In the genomic region with DNA sequence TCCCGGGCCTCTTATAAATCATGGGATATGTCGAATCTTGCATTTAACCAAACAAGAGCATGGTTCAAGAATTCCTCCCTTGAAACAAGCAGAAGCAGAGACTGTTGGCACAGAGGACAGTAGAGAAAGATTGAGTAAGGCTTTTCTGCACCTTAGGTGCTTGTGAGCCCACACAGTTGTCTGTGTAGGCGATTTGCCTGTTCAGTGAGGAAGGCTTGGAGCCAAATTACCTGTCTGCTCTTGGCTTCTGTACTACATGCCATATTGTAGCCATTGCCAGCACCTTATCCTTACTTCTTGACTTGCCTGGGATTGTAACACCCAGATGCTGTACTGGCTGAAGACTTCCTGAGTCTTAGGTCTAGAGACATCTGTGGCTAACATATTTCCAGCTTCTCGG, we compare ENCODE assay signal across 26 mouse cellular contexts.
DNase-seq lines count a peak whose midpoint lies in the region; ATAC-seq and TF ChIP-seq lines count a peak whose summit lies in the region.
"Had no signal": no experiment of that assay in that cellular context is flagged by ENCODE, and none has a peak within 500 bp of the region (broad histone marks: within the 10 kb centered on the region; RNA-seq: fewer than 3 reads in every experiment).

No protein-coding gene starts in this region.

- H3K4me1 ChIP-seq in lung, embryonic 14.5 days (ENCODE audit: insufficient read depth), result peaks cover 8% of the 10 kb centered on the region; the same call in 1 of the 2 replicates
- H3K4me1 ChIP-seq: embryonic facial prominence, embryonic 12.5 days; heart, embryonic 10.5 days; limb, embryonic 10.5 days; liver, embryonic 13.5 days had no signal

- no peak overlapping the region for H3K9ac ChIP-seq in lung, embryonic 14.5 days
- H3K9ac ChIP-seq: embryonic facial prominence, embryonic 12.5 days; heart, embryonic 15.5 days; limb, embryonic 15.5 days; liver, embryonic 13.5 days had no signal

- H3K9me3 ChIP-seq in lung, embryonic 14.5 days (ENCODE audit: low read depth, low read length), result peaks cover 4% of the 10 kb centered on the region; the same call in 1 of the 2 replicates
- H3K9me3 ChIP-seq: heart, embryonic 10.5 days; heart, embryonic 15.5 days; limb, embryonic 10.5 days; limb, embryonic 15.5 days; liver, embryonic 13.5 days had no signal

- no peaks in the 10 kb centered on the region for H3K36me3 ChIP-seq in lung, embryonic 14.5 days (ENCODE audit: insufficient read depth)
- H3K36me3 ChIP-seq: embryonic facial prominence, embryonic 12.5 days; heart, embryonic 10.5 days; heart, embryonic 15.5 days; limb, embryonic 10.5 days; limb, embryonic 15.5 days; liver, embryonic 13.5 days had no signal

- no peak for DNase-seq in cerebellum, adult 11 months
- DNase-seq in lung, embryonic 14.5 days, result peak; percentile 6
- no peak for DNase-seq in lung, postnatal 36 days
- peak; percentile 26 to 38 for DNase-seq in cerebellum, postnatal 10 days
- no peak for DNase-seq in thymus, postnatal 0 days (ENCODE audit: low spot score)
- DNase-seq in neural tube, embryonic 10.5 days (ENCODE audit: extremely low spot score, low spot score), result no peak
- DNase-seq: adrenal gland, adult 8-10 months; embryo, embryonic 11 days; gastrocnemius, postnatal 14 days; heart, adult 11 months; kidney, adult 18-20 months; kidney, postnatal 4 days; liver, embryonic 13.5 days; lung, adult 2 months had no signal

- no peaks in the 10 kb centered on the region for H3K27me3 ChIP-seq in lung, embryonic 14.5 days (ENCODE audit: insufficient read depth, low read length)
- H3K27me3 ChIP-seq: CH12.LX; embryonic facial prominence, embryonic 12.5 days; heart, embryonic 15.5 days; limb, embryonic 15.5 days; liver, embryonic 13.5 days had no signal

- H3K4me3 ChIP-seq in lung, embryonic 14.5 days (ENCODE audit: low read depth, low read length), result no peak overlapping the region
- H3K4me3 ChIP-seq: embryonic facial prominence, embryonic 12.5 days; heart, embryonic 10.5 days; heart, embryonic 15.5 days; limb, embryonic 10.5 days; limb, embryonic 15.5 days; liver, embryonic 13.5 days; myocyte had no signal

- peak; percentile 67 for ATAC-seq in cerebellum, adult (ENCODE audit: insufficient number of reproducible peaks, low FRiP score, low TSS enrichment)
- no peak for ATAC-seq in lung, embryonic 14.5 days (ENCODE audit: insufficient read depth)
- ATAC-seq: activated CD4-positive, CD25-positive, alpha-beta regulatory T cell, adult 4 months; forebrain, embryonic 16.5 days; hindbrain, embryonic 16.5 days had no signal

- H3K27ac ChIP-seq in lung, embryonic 14.5 days (ENCODE audit: low read depth), result no peak overlapping the region
- H3K27ac ChIP-seq: embryonic facial prominence, embryonic 12.5 days; heart, embryonic 10.5 days; heart, embryonic 15.5 days; limb, embryonic 10.5 days; limb, embryonic 15.5 days; liver, embryonic 13.5 days had no signal

- TF ChIP-seq CTCF in lung, embryonic 14.5 days (IDR thresholded peaks at IDR 0.05; ENCODE audit: low read depth), result no peak

- 45% methylated on average over 4 of the region's 4 CpGs for WGBS in lung, embryonic 14.5 days

- H3K4me2 ChIP-seq in lung, embryonic 14.5 days, result no peak overlapping the region
- H3K4me2 ChIP-seq: embryonic facial prominence, embryonic 12.5 days; heart, embryonic 15.5 days; limb, embryonic 15.5 days; liver, embryonic 13.5 days; midbrain, embryonic 11.5 days had no signal

Comparison
In these comparisons a context has a peak if more than half of its experiments do, and no peak if none do; other contexts are left out.
1. DNase-seq: peak in lung, embryonic 14.5 days (single experiment) and cerebellum, postnatal 10 days (2 of 2); none in cerebellum, adult 11 months (single experiment), lung, postnatal 36 days (single experiment), thymus, postnatal 0 days (single experiment) and neural tube, embryonic 10.5 days (single experiment).